Mouse (Mus musculus): ENCODE measurements around the gene Rnaseh2b. TPM values are rescaled to one million over a fixed set of nuclear protein-coding genes. Genes with fewer than 3 reads are reported as not detected.

Rnaseh2b gene
- polyA plus RNA-seq, 1 experiment: 15.3 TPM

DNA sequence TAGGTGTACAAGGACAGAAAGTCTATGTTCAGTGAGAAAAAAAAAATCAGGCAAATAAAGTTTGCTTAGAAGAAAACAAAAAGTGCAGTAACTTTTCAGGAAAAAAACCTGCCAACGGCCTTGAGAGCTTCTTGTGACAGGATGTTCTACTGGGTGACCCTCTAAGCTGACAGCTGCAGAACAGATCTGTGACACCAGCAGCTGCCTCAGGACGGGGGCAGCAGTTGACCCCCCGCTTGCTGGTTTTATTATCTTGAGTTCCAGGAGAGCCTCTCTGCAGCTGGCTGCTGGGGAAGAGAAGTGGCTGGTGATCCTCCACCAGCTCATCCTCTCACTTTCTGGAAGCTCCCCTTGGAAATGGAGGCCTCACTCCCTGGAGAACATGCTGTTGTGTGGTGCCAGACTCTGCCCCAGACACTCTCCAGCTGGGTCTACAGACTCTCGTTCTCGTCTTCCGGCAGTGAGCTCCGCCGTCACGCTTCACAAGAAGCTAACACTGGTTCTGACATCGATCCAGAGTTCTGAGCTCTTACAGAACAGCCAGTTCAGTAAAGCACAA lies 33.3 kb upstream of the Rnaseh2b start:
- Histone ChIP-seq H3K79me2 (ENCODE audit: control insufficient read depth, insufficient read depth) (no peaks in the 10 kb centered on the region), H3ac (ENCODE audit: control insufficient read depth, insufficient read length, low read depth) (no peak overlapping the region), H3K79me3 (ENCODE audit: low read depth) (no peaks in the 10 kb centered on the region), H3K36me3 (ENCODE audit: control insufficient read depth, insufficient read depth) (no peaks in the 10 kb centered on the region), H3K27me3 (ENCODE audit: control insufficient read depth, insufficient read depth, insufficient read length) (no peaks in the 10 kb centered on the region), H3K4me3 (ENCODE audit: insufficient read depth, poor library complexity, severe bottlenecking) (no peak overlapping the region)
- TF ChIP-seq USF1 (IDR thresholded peaks at IDR 0.05; ENCODE audit: low read depth) (no peak), FOSL1 (IDR thresholded peaks at IDR 0.05; ENCODE audit: insufficient read depth, low read length, poor library complexity, severe bottlenecking) (no peak), MYOG (IDR thresholded peaks at IDR 0.05; ENCODE audit: control insufficient read depth, extremely low read depth, insufficient read length) (no peak), CTCF (IDR thresholded peaks at IDR 0.05; ENCODE audit: control insufficient read depth, insufficient read depth, insufficient read length) (no peak)

DNA sequence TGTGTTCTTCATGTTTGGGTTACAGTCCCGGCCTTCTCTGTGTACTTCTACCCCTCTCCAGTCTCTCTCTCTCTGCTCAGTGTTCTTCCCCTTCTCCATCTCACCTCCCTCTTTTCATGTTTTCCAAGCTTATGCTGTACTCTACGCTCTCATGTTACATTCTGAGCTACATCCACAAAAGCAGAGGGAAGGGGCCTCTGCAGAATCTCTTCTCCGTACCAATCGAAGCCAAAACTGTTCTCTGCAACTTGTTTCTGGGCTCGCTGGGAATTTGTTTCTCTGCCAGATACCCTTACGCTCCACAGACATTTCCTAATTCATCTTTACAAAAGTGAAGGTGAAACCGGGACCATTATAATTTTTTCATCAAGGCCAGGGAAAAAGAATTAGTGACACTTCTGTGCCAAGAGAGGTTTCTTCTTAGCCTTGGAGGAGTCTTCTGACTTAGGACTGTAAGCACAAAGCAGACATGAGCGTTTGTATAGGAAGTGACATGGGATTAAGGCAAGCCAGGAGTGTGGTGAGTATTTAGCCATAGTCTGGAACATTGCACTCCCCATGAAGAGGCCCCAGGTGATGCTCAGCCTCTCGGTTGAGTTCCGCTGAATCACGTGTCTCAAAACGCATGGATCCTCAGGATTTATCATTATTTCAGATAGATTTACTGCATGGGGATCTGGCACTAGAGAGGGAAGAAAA lies 21.5 kb upstream of the Rnaseh2b start:
- TF ChIP-seq USF1 (IDR thresholded peaks at IDR 0.05; ENCODE audit: low read depth) (no peak), MYOG (IDR thresholded peaks at IDR 0.05; ENCODE audit: control insufficient read depth, extremely low read depth, insufficient read length) (no peak), MAX (IDR thresholded peaks at IDR 0.05) (no peak), FOSL1 (IDR thresholded peaks at IDR 0.05; ENCODE audit: insufficient read depth, low read length, poor library complexity, severe bottlenecking) (no peak), CEBPB (IDR thresholded peaks at IDR 0.05; ENCODE audit: low read depth) (no peak), CTCF (IDR thresholded peaks at IDR 0.05; ENCODE audit: control insufficient read depth, insufficient read depth, insufficient read length) (no peak), MYOD1 (IDR thresholded peaks at IDR 0.05; ENCODE audit: control insufficient read depth, insufficient read length, low read depth) (no peak)
- no peak overlapping the region for H3ac ChIP-seq (ENCODE audit: control insufficient read depth, insufficient read length, low read depth)
- H3K79me2 ChIP-seq (ENCODE audit: control insufficient read depth, insufficient read depth): no peaks in the 10 kb centered on the region
- no peaks in the 10 kb centered on the region for H3K79me3 ChIP-seq (ENCODE audit: low read depth)
- H3K27me3 ChIP-seq (ENCODE audit: control insufficient read depth, insufficient read depth, insufficient read length): no peaks in the 10 kb centered on the region
- no peaks in the 10 kb centered on the region for H3K36me3 ChIP-seq (ENCODE audit: control insufficient read depth, insufficient read depth)
- no peak overlapping the region for H3K4me3 ChIP-seq (ENCODE audit: insufficient read depth, poor library complexity, severe bottlenecking)

DNA sequence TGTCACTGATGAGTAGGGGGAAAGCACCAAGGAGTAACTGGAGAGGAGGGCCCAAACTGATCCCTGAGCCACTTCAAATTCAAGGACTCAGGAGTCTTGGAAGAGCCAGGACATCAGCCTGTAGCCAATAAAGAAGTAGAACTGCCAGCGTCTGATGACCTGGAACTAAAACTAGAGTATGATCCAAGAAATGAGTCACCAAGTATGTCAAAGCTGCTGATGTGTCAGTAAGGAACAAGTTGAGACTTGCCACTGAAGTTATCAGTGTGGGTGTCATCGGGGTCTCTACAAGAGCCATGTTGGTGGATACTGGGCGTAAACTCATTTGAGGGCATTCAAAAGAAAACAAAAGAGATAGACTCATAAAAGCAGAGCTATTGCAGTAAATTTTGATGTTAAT lies 18.8 kb upstream of the Rnaseh2b start:
- no peak for TF ChIP-seq USF1 (IDR thresholded peaks at IDR 0.05; ENCODE audit: low read depth)
- no peak for TF ChIP-seq MYOG (IDR thresholded peaks at IDR 0.05; ENCODE audit: control insufficient read depth, extremely low read depth, insufficient read length)
- no peak for TF ChIP-seq MAX (IDR thresholded peaks at IDR 0.05)
- no peak for TF ChIP-seq CEBPB (IDR thresholded peaks at IDR 0.05; ENCODE audit: low read depth)
- no peak for TF ChIP-seq MYOD1 (IDR thresholded peaks at IDR 0.05; ENCODE audit: control insufficient read depth, insufficient read length, low read depth)
- TF ChIP-seq CTCF (IDR thresholded peaks at IDR 0.05; ENCODE audit: control insufficient read depth, insufficient read depth, insufficient read length): no peak
- TF ChIP-seq FOSL1 (IDR thresholded peaks at IDR 0.05; ENCODE audit: insufficient read depth, low read length, poor library complexity, severe bottlenecking): no peak
- no peak overlapping the region for H3K4me3 ChIP-seq (ENCODE audit: insufficient read depth, poor library complexity, severe bottlenecking)
- no peaks in the 10 kb centered on the region for H3K36me3 ChIP-seq (ENCODE audit: control insufficient read depth, insufficient read depth)
- H3K27me3 ChIP-seq (ENCODE audit: control insufficient read depth, insufficient read depth, insufficient read length): no peaks in the 10 kb centered on the region
- H3ac ChIP-seq (ENCODE audit: control insufficient read depth, insufficient read length, low read depth): no peak overlapping the region
- no peaks in the 10 kb centered on the region for H3K79me2 ChIP-seq (ENCODE audit: control insufficient read depth, insufficient read depth)
- no peaks in the 10 kb centered on the region for H3K79me3 ChIP-seq (ENCODE audit: low read depth)

DNA sequence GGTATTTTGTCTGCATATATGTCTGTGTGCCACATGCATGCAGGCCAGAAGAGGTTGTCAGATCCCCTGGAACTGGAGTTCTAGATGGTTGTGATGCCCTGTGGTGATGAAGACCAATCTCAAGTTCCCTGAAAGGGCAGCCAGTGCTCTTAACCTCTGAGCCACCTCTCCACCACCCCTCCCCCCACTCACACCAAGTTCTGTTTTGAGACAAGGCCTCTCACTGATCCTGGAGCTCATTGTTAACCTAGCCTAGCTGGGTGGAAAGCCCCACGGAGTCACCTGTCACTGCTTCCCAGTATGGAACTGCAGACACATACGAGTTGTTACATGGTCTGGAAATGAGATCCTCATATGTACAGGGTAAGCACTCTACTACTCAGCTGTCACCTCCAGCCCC lies 9.4 kb upstream of the Rnaseh2b start:
- TF ChIP-seq MYOD1 (IDR thresholded peaks at IDR 0.05; ENCODE audit: control insufficient read depth, insufficient read length, low read depth) (no peak), FOSL1 (IDR thresholded peaks at IDR 0.05; ENCODE audit: insufficient read depth, low read length, poor library complexity, severe bottlenecking) (no peak), USF1 (IDR thresholded peaks at IDR 0.05; ENCODE audit: low read depth) (no peak), MYOG (IDR thresholded peaks at IDR 0.05; ENCODE audit: control insufficient read depth, extremely low read depth, insufficient read length) (no peak), CTCF (IDR thresholded peaks at IDR 0.05; ENCODE audit: control insufficient read depth, insufficient read depth, insufficient read length) (no peak), CEBPB (IDR thresholded peaks at IDR 0.05; ENCODE audit: low read depth) (no peak), MAX (IDR thresholded peaks at IDR 0.05) (no peak)
- Histone ChIP-seq H3K79me3 (ENCODE audit: low read depth) (no peaks in the 10 kb centered on the region), H3K79me2 (ENCODE audit: control insufficient read depth, insufficient read depth) (no peaks in the 10 kb centered on the region), H3ac (ENCODE audit: control insufficient read depth, insufficient read length, low read depth) (no peak overlapping the region), H3K4me3 (ENCODE audit: insufficient read depth, poor library complexity, severe bottlenecking) (no peak overlapping the region), H3K27me3 (ENCODE audit: control insufficient read depth, insufficient read depth, insufficient read length) (peaks cover 4% of the 10 kb centered on the region), H3K36me3 (ENCODE audit: control insufficient read depth, insufficient read depth) (no peaks in the 10 kb centered on the region)

DNA sequence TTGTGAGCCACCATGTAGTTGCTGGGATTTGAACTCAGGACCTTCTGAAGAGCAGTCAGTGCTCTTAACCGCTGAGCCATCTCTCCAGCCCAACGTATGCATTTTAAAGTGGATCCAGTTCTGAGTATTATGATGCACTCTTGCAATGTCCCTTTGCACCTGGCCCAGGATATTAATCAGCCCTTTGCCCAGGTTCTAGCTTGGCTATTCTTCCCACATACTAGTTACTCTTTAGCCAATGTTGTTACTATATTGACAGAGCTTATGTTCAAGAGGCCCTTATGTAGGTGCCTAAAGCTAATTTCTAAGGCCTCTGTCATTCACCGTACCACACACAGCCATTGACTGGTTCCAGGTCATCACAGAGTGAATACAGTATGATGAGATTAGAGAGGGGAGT lies 3.7 kb upstream of the Rnaseh2b start:
- Histone ChIP-seq H3K36me3 (ENCODE audit: control insufficient read depth, insufficient read depth) (no peaks in the 10 kb centered on the region), H3K79me3 (ENCODE audit: low read depth) (no peaks in the 10 kb centered on the region), H3K4me3 (ENCODE audit: insufficient read depth, poor library complexity, severe bottlenecking) (no peak overlapping the region), H3K27me3 (ENCODE audit: control insufficient read depth, insufficient read depth, insufficient read length) (peaks cover 12% of the 10 kb centered on the region), H3ac (ENCODE audit: control insufficient read depth, insufficient read length, low read depth) (no peak overlapping the region), H3K79me2 (ENCODE audit: control insufficient read depth, insufficient read depth) (no peaks in the 10 kb centered on the region)
- TF ChIP-seq MYOD1 (IDR thresholded peaks at IDR 0.05; ENCODE audit: control insufficient read depth, insufficient read length, low read depth) (no peak), MAX (IDR thresholded peaks at IDR 0.05) (no peak)

All from C2C12 (cell line).